Mouse (Mus musculus) telencephalon, adult 2 months (tissue): Measurements from ENCODE around the gene Rhbdd2.
A peak's percentile ranks its signal among the peaks of the same experiment; 100 is the strongest.
"Not testable (repeated sequence)": the region's sequence is repeated elsewhere in the genome, so short reads cannot be mapped to it uniquely, and the experiment has no call there.

Experiments used
- DNase-seq: peaks from one replicate; pipeline ENCODE4 v3.0.0-alpha.2; 2011; ENCODE audit warnings: low read depth, low spot score

The Rhbdd2 gene

GRCm38 (mm10) chr5:135632117-135632796 lies at the start of gene Rhbdd2:
Rhbdd2 (plus strand) TSS chr5:135632618.
- DNase-seq, result peak; percentile 96

DNA sequence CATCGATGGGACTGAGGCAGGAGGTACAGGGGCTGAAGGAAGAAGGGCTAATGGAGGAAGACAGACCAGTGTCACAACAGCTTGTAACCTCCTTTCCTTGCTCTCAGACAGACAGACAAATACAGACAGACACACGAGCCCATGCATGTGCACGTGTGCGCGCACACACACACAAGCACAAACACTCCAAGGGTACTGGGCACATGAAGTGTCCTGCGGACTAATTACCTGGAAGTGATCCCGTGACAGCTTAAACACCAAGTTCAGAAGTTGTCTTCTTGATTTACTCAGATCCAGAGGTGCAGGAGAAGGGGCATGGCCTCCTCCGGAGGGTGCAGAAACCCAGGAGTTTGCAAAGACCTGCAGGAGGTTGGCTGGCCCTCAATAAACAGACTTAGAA lies 46.7 kb upstream of the Rhbdd2 start:
- DNase-seq, result no peak

DNA sequence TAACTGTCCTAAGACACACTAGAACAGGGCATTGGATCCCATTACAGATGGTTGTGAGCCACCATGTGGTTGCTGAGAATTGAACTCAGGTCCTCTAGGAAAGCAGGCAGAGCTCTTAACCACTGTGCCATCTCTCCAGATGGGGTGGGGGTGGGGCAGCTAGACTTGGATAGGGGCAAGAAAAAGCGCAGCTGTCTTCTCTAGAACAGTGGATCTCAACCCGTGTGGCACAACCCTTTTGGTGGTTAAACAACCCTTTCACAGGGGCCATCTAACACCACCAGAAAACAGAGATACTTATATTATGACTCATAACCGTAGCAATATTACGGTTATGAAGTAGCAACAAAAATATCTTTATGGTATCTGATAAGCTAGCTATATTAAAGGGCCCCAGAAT lies 44.7 kb upstream of the Rhbdd2 start:
- DNase-seq, result no peak

- DNase-seq, result no peak
These were observed 42.2 kb upstream of the Rhbdd2 start for GRCm38 (mm10) chr5:135589996-135590784.

- DNase-seq, result not testable (repeated sequence)
These were observed 27.8 kb upstream of the Rhbdd2 start for GRCm38 (mm10) chr5:135604643-135605042.

GRCm38 (mm10) chr5:135606717-135607116 lies 25.7 kb upstream of the Rhbdd2 start:
- DNase-seq, result not testable (repeated sequence)

- DNase-seq, result no peak
These were observed 24.8 kb upstream of the Rhbdd2 start for GRCm38 (mm10) chr5:135607581-135607980.

DNA sequence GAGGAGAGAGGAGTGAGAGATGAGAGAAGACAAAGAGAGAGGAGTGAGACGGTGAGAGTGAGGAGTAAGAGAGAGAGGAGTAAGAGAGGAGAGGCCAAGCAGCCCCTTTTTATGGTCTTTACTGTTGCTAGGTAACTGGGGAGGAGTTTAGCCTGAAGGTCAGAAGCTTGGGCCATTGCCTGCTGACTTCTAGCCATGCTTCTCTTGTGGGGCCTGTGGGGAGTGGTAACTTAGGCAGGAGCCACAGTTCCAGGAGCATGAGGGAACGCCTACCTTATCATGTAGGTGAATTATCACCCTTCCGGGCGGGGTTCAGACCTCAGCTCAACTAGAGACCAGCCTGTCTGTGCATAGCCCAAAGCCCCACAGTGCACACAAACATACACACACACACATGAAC lies 22.6 kb upstream of the Rhbdd2 start:
- DNase-seq, result no peak

DNA sequence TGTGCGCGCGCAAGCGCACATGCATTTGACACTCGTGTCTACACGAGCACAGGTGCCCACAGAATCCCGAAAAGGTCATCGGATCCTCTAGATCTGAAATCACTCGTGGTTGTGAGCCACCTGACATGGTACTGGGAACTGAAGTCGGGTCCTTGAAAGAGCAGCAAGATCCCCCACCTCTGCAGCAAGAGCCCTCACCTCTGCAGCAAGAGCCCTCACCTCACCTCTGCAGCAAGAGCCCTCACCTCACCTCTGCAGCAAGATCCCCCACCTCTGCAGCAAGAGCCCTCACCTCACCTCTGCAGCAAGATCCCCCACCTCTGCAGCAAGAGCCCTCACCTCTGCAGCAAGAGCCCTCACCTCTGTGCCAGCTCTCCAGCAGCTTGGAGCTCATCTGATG lies 12.7 kb upstream of the Rhbdd2 start:
- not testable (repeated sequence) for DNase-seq

GRCm38 (mm10) chr5:135620526-135620925 lies 11.9 kb upstream of the Rhbdd2 start:
- DNase-seq, result no peak

DNA sequence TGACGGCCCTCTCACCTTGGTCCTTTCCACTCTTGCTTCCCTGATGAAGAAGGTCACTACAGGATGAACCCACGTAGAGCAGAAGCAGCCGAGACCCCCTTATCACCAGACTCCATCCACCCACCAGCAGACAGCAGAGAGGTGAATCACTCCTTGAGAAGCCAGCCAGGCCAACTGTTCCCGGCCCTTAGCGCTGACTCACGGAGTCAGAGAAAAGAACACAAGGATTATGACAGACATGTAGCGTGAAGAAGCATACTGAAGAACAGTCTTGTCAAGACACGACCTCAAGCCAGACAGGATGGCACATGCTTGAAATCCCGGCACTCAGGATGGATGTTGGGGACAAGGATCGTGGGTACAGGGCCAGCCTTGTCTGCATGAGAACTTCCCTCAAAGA lies 10.7 kb upstream of the Rhbdd2 start:
- DNase-seq, result no peak

GRCm38 (mm10) chr5:135623006-135623563 lies 9.3 kb upstream of the Rhbdd2 start:
- no peak for DNase-seq

GRCm38 (mm10) chr5:135628916-135629315 lies 3.5 kb upstream of the Rhbdd2 start:
- DNase-seq, result no peak

DNA sequence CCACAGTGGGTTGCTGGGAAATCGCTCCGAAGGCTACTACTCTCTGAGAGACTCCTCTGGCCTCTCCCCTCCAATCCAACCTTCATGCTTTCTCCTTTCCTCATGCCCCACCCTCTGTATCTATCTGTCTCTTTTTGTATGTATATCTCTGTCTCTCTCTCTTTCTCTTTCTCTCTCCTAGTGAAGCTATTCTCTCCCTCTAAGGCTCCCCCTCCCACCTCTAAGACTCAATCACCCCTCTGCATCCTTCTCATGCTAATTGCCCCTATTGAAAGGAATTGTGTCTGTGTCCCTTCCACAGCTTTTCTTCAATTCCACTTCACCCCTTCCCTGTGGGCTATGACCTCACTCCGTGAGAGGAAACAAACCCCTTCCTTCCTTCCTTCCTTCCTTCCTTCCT lies 3.0 kb upstream of the Rhbdd2 start:
- DNase-seq, result no peak

DNA sequence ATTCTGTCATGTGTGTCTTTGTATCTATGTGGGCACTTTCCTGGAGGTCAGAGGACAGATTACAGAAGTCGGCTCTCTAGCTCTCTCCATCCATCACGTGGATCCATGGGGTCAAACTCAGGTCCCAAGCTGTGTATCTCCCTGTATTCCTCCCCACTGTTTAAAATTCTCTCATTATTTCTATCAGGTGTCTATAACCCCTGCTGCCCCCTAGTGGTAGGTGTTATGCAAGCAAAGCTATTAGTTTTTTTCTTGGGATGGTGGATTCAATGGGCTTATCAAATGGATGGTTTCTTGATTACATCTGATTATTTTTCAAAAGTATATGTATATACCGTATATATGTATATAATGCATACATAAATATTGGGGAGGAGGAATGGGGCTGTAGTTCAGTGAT lies 1.8 kb upstream of the Rhbdd2 start:
- peak; percentile 17 for DNase-seq

DNA sequence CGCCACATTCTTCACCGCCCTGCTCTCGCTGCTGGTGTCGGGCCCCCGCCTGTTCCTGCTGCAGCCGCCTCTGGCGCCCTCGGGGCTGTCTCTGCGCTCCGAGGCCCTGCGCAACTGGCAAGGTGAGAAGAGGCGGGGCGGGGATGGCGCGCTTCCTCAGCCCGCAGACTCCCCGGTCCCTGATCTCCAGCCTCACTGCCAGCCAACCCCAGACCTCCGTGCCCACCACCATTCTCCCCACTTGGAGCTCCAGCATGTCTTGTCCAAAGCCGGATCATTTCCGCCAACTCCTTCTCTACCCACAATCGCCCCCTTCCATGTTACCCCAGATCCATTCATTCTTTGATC lies 353 bp downstream of the Rhbdd2 start:
- peak; percentile 15 for DNase-seq

- DNase-seq, result no peak
These were observed 7.5 kb downstream of the Rhbdd2 start for GRCm38 (mm10) chr5:135639760-135640458.

GRCm38 (mm10) chr5:135640459-135640789 lies 8.0 kb downstream of the Rhbdd2 start:
- no peak for DNase-seq

DNA sequence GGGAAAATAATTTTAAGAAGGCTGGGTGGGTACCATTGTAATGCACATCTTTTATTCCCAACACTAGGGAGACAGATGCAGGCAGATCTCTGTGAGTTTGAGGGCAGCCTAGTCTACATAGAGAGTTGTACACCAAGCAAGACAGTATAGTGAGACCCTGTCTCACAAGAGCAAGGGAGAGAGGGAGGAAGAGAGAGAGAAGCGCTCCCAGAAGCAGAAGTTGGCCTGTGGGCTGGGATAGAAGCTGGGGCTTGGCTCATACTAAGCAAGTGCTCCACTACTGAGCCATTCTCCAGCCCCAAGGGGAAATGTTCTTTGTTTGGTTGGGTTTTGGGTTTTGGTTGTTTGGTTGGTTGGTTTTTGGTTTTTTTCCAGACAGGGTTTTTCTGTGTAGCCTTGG lies 8.6 kb downstream of the Rhbdd2 start:
- no peak for DNase-seq

DNA sequence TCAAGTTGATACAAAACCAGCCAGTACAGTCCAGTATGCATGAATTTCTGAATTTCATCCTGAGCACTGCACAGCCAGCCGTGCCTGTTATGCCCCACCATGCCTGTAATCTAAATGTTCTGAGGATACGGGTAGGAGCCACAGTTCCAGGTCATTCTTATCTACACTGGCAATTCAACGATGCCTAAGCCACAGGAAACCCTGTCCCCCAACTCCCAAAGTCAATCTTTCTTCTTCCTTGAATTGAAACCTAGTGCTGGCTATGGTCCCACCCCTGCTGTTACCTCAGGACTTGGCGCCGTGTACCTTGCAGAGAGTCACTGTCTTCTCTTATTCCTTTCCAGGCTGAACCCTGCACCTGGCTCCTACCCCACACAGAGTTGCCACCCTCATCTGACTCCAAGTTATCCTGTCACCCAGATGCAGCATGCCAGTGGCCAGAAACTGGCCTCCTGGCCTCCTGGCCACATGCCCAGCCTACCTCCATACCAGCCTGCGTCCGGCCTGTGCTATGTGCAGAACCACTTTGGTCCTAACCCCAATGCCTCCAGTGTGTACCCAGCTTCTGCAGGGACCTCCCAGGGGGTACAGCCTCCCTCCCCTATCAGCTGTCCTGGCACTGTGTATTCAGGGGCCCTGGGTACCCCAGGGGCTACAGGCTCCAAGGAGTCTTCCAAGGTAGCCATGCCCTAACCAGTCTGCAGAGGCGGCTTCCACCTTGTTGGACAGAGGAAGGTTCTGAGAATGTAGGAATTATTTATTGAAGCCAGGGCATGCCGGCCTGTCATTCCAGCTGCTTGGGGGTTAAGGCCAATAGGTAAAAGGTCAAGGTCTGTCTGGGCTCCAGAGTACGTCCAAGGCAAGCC lies 10.5 kb downstream of the Rhbdd2 start:
- DNase-seq, result no peak

DNA sequence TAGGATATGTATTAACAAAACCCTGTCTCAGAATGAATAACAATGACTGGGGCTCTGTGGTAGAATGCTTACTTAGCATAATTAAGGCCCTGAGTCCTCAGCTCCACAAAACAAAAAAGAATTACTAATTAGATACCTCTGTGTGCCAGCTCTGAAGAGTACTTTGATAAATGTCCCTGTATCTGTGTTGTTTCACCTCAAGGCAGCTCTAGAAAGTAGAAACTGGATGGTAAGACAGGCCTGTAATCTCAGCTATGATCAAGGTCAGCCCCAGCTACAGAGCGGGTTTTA lies 11.1 kb downstream of the Rhbdd2 start:
- no peak for DNase-seq

DNA sequence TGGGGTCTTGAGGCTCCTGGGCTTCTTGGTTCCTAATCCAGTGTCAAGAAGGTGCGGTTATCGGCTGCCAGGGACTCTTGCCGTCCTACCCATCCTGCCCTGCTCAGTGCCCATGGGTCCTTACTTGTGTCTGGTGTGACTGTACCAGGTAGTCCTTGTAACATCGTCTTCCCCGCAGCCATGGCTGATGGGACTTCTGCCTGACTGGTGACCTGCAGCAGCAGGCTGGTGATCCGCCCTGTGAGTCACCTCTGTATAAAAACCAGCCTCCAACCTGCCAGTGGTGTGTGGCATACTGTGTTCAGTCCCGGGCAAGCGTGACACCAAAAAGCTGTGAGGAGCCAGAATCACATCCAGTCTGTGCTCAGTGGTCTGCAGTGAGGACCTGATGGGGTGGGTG lies 11.5 kb downstream of the Rhbdd2 start:
- no peak for DNase-seq
